ENCODE assay signal across 10 mouse cellular contexts in genomic region chr10:40583584-40584255, GRCm38 (mm10). TPM values are rescaled to one million over a fixed set of nuclear protein-coding genes. Genes with fewer than 3 reads are reported as not detected.
DNase-seq lines count a peak whose midpoint lies in the region; ATAC-seq lines count a peak whose summit lies in the region.
"Had no signal": no experiment of that assay in that cellular context is flagged by ENCODE, and none has a peak within 500 bp of the region (broad histone marks: within the 10 kb centered on the region; RNA-seq: fewer than 3 reads in every experiment).

No protein-coding gene starts in this region.

- H3K9ac ChIP-seq in limb, embryonic 11.5 days (ENCODE audit: low read length) = no peak overlapping the region
- H3K9ac ChIP-seq: midbrain, embryonic 12.5 days had no signal

- no peak overlapping the region for H3K4me3 ChIP-seq in limb, embryonic 11.5 days (ENCODE audit: low read depth, low read length)
- H3K4me3 ChIP-seq: midbrain, embryonic 12.5 days had no signal

- H3K9me3 ChIP-seq in limb, embryonic 11.5 days (ENCODE audit: control insufficient read depth, low read length) = no peaks in the 10 kb centered on the region
- H3K9me3 ChIP-seq: midbrain, embryonic 12.5 days had no signal

- no peak overlapping the region for H3K27ac ChIP-seq in limb, embryonic 11.5 days (replicated peaks; ENCODE audit: low read depth, low read length)
- H3K27ac ChIP-seq: midbrain, embryonic 12.5 days had no signal

- 80% methylated on average over 8 of the region's 8 CpGs for WGBS in limb, embryonic 11.5 days

- H3K4me2 ChIP-seq in limb, embryonic 11.5 days (ENCODE audit: low read depth, severe bottlenecking) = no peak overlapping the region
- H3K4me2 ChIP-seq: midbrain, embryonic 12.5 days had no signal

- DNase-seq in gastrocnemius, adult 18-20 months (ENCODE audit: low spot score) = peak; percentile 1
- no peak for DNase-seq in gastrocnemius, postnatal 25 days
- DNase-seq in lung, postnatal 25 days (ENCODE audit: low spot score) = peak; percentile 2
- DNase-seq in lung, postnatal 14 days = no peak
- peak; percentile 86 for DNase-seq in ZHBTc4 (ENCODE audit: low read depth, low spot score)
- DNase-seq in limb, embryonic 11.5 days (ENCODE audit: low spot score) = peak; percentile 53
- DNase-seq in ovary, postnatal 36 days (ENCODE audit: low spot score) = no peak
- DNase-seq in urinary bladder, postnatal 36 days (ENCODE audit: low spot score in 2 of 2) = no peak

- H3K27me3 ChIP-seq in limb, embryonic 11.5 days (ENCODE audit: control insufficient read depth, insufficient read depth, low read length) = no peaks in the 10 kb centered on the region
- H3K27me3 ChIP-seq: midbrain, embryonic 12.5 days had no signal

- no peaks in the 10 kb centered on the region for H3K4me1 ChIP-seq in limb, embryonic 11.5 days (ENCODE audit: control insufficient read depth, insufficient read depth, low read length)
- H3K4me1 ChIP-seq: midbrain, embryonic 12.5 days had no signal

- ATAC-seq in limb, embryonic 11.5 days (ENCODE audit: insufficient number of reproducible peaks, low FRiP score, low TSS enrichment, low read depth) = no peak

- H3K36me3 ChIP-seq in limb, embryonic 11.5 days (ENCODE audit: control insufficient read depth, insufficient read depth, low read length) = no peaks in the 10 kb centered on the region
- H3K36me3 ChIP-seq: midbrain, embryonic 12.5 days had no signal

RNA-seq across cellular contexts. Expression of gene Slc22a16, which starts 13.6 kb away (rescaled TPM):
- total RNA-seq in gastrocnemius, adult 18-20 months (2021) = not detected
- total RNA-seq in gastrocnemius, postnatal 25 days (2021) = not detected
- polyA plus RNA-seq in limb, embryonic 11.5 days (2014; fragmentation: Nextera tagmentation; extraction: Ambion mirVana) = not detected in 2 replicates
- total RNA-seq: hematopoietic stem cell, adult 5-6 weeks had no signal
- polyA plus RNA-seq: midbrain, embryonic 12.5 days had no signal

RNA-seq across cellular contexts. Expression of gene Ddo, which starts 46.1 kb away (rescaled TPM):
- total RNA-seq in gastrocnemius, adult 18-20 months (2021) = 10 to 100 TPM; 19.9 to 20.8 TPM
- 10 to 100 TPM; 24.1 to 25.4 TPM for total RNA-seq in gastrocnemius, postnatal 25 days (2021)
- polyA plus RNA-seq in limb, embryonic 11.5 days (2014; fragmentation: Nextera tagmentation; extraction: Ambion mirVana) = 0.06 and 0.15 TPM in 2 replicates
- total RNA-seq: hematopoietic stem cell, adult 5-6 weeks had no signal

Comparison
In these comparisons a context has a peak if more than half of its experiments do, and no peak if none do; other contexts are left out.
1. DNase-seq: peak in gastrocnemius, adult 18-20 months (single experiment), lung, postnatal 25 days (single experiment), ZHBTc4 (single experiment) and limb, embryonic 11.5 days (single experiment); none in gastrocnemius, postnatal 25 days (single experiment), lung, postnatal 14 days (single experiment), ovary, postnatal 36 days (single experiment) and urinary bladder, postnatal 36 days (0 of 2).